Mouse (Mus musculus) limb, embryonic 13.5 days (tissue): ENCODE results near the gene Ikbke. TPM values are rescaled to one million over a fixed set of nuclear protein-coding genes. Genes with fewer than 3 reads are reported as not detected.
"Not testable (repeated sequence)": the region's sequence is repeated elsewhere in the genome, so short reads cannot be mapped to it uniquely, and the experiment has no call there.

Experiments used
- ATAC-seq: fragments of 200-750 bp; cut with Nextera tagmentation; 2 replicates; pipeline ENCODE4 v1.8.0; 2017; ENCODE audit warnings: low read depth, moderate number of reproducible peaks, moderate TSS enrichment; ENCODE audit not compliant: low FRiP score
- H3K27ac ChIP-seq: fragments of 300-500 bp; sonication (generic); 2 replicates; pipeline ENCODE4 v1.5.1; 2015; ENCODE audit warnings: inconsistent platforms, mild to moderate bottlenecking, moderate library complexity
- H3K27me3 ChIP-seq: fragments of 300-500 bp; sonication (generic); 2 replicates; pipeline ENCODE4 v1.6.1; 2015; ENCODE audit warnings: mild to moderate bottlenecking, inconsistent platforms
- H3K36me3 ChIP-seq: fragments of 300-500 bp; sonication (generic); 2 replicates; pipeline ENCODE4 v1.6.1; 2015; ENCODE audit warnings: inconsistent platforms, mild to moderate bottlenecking, moderate library complexity
- H3K4me1 ChIP-seq: fragments of 300-500 bp; sonication (generic); 2 replicates; pipeline ENCODE4 v1.6.1; 2015; ENCODE audit warnings: inconsistent platforms
- H3K4me2 ChIP-seq: fragments of 300-500 bp; sonication (generic); replicated peaks from 2 replicates; pipeline ENCODE4 v1.6.1; 2015; ENCODE audit warnings: inconsistent platforms, mild to moderate bottlenecking, moderate library complexity
- H3K4me3 ChIP-seq: fragments of 300-500 bp; sonication (generic); 2 replicates; pipeline ENCODE4 v1.5.1; 2015; ENCODE audit warnings: moderate library complexity, mild to moderate bottlenecking, inconsistent platforms
- H3K9ac ChIP-seq: fragments of 300-500 bp; sonication (generic); 2 replicates; pipeline ENCODE4 v1.6.1; 2015; ENCODE audit warnings: mild to moderate bottlenecking, inconsistent platforms
- H3K9me3 ChIP-seq: fragments of 300-500 bp; sonication (generic); 2 replicates; pipeline ENCODE4 v1.6.1; 2016; ENCODE audit warnings: inconsistent platforms
- WGBS: fragments of 180-500 bp; shearing (Covaris S2); methylation state at CpG from one replicate; pipeline ENCODE4 v1.1.7; 2015; 5-methylcytosine and 5-hydroxymethylcytosine counted together
- polyA plus RNA-seq: library from polyadenylated mRNA; unstranded; fragments of >200 nt; fragmentation: Nextera tagmentation; extraction: Ambion mirVana; gene quantifications from 2 replicates; pipeline ENCODE4 v1.2.1, GENCODE M21; 2015

Ikbke gene
- 3.5 and 3.7 TPM in 2 replicates for polyA plus RNA-seq

GRCm38 (mm10) chr1:131279456-131279776, at the start of gene Ikbke:
Gene Ikbke (minus strand): TSS chr1:131279606.
- 29% methylated on average over 4 of the region's 4 CpGs for WGBS
- Histone ChIP-seq H3K9ac (peak within 1 kb of the TSS; percentile 50), H3K9me3 (no peaks in the 10 kb centered on the region), H3K27ac (peak within 1 kb of the TSS; percentile 48; the same call in 1 of the 2 replicates), H3K4me1 (peaks cover 30% of the 10 kb centered on the region), H3K36me3 (no peaks in the 10 kb centered on the region), H3K4me2 (peak within 1 kb of the TSS; percentile 62), H3K4me3 (peak within 1 kb of the TSS; percentile 41), H3K27me3 (no peaks in the 10 kb centered on the region)
- no peak for ATAC-seq

GRCm38 (mm10) chr1:131329093-131329492, 49.7 kb upstream of the Ikbke start:
- WGBS: 100% methylated on average over 1 of the region's 1 CpGs
- not testable (repeated sequence) for H3K4me3 ChIP-seq, H3K4me1 ChIP-seq, ATAC-seq, H3K9ac ChIP-seq, H3K9me3 ChIP-seq, H3K27me3 ChIP-seq, H3K4me2 ChIP-seq, H3K27ac ChIP-seq
- peaks cover 43% of the 10 kb centered on the region for H3K36me3 ChIP-seq

GRCm38 (mm10) chr1:131327167-131327566, 47.8 kb upstream of the Ikbke start:
- H3K4me3 ChIP-seq: no peak overlapping the region
- peaks cover 39% of the 10 kb centered on the region for H3K36me3 ChIP-seq
- H3K4me2 ChIP-seq: no peak overlapping the region
- H3K9ac ChIP-seq: no peak overlapping the region
- no peak for ATAC-seq
- no peaks in the 10 kb centered on the region for H3K27me3 ChIP-seq
- 97% methylated on average over 1 of the region's 1 CpGs for WGBS
- no peak overlapping the region for H3K27ac ChIP-seq
- H3K4me1 ChIP-seq: no peaks in the 10 kb centered on the region
- no peaks in the 10 kb centered on the region for H3K9me3 ChIP-seq

- peaks cover 47% of the 10 kb centered on the region for H3K36me3 ChIP-seq
- ATAC-seq: no peak
- H3K27ac ChIP-seq: no peak overlapping the region
- H3K9ac ChIP-seq: no peak overlapping the region
- no peaks in the 10 kb centered on the region for H3K27me3 ChIP-seq
- no peaks in the 10 kb centered on the region for H3K4me1 ChIP-seq
- H3K9me3 ChIP-seq: no peaks in the 10 kb centered on the region
- no peak overlapping the region for H3K4me3 ChIP-seq
- WGBS: 87% methylated on average over 3 of the region's 3 CpGs
- no peak overlapping the region for H3K4me2 ChIP-seq
Measured at GRCm38 (mm10) chr1:131324816-131325463, 45.5 kb upstream of the Ikbke start.

- ATAC-seq: no peak
- no peak overlapping the region for H3K4me2 ChIP-seq
- peaks cover 59% of the 10 kb centered on the region for H3K36me3 ChIP-seq
- 90% methylated on average over 3 of the region's 3 CpGs for WGBS
- no peak overlapping the region for H3K27ac ChIP-seq
- no peaks in the 10 kb centered on the region for H3K4me1 ChIP-seq
- no peak overlapping the region for H3K4me3 ChIP-seq
- H3K9ac ChIP-seq: no peak overlapping the region
- no peaks in the 10 kb centered on the region for H3K27me3 ChIP-seq
- H3K9me3 ChIP-seq: no peaks in the 10 kb centered on the region
Measured at GRCm38 (mm10) chr1:131319598-131320330, 40.4 kb upstream of the Ikbke start.

GRCm38 (mm10) chr1:131318397-131318796, 39.0 kb upstream of the Ikbke start:
- H3K27ac ChIP-seq: no peak overlapping the region
- WGBS: 77% methylated on average over 2 of the region's 2 CpGs
- H3K36me3 ChIP-seq: peaks cover 65% of the 10 kb centered on the region

GRCm38 (mm10) chr1:131317625-131318024, 38.2 kb upstream of the Ikbke start:
- no peak for ATAC-seq
- Histone ChIP-seq H3K9me3 (no peaks in the 10 kb centered on the region), H3K36me3 (peaks cover 70% of the 10 kb centered on the region)

More at GRCm38 (mm10) chr1:131318397-131318796, 39.0 kb upstream of the Ikbke start:
- no peaks in the 10 kb centered on the region for H3K4me1 ChIP-seq
- H3K9ac ChIP-seq: no peak overlapping the region
- no peaks in the 10 kb centered on the region for H3K9me3 ChIP-seq
- no peak overlapping the region for H3K4me2 ChIP-seq
- H3K27me3 ChIP-seq: no peaks in the 10 kb centered on the region
- no peak overlapping the region for H3K4me3 ChIP-seq
- no peak for ATAC-seq

GRCm38 (mm10) chr1:131311284-131311683, 31.9 kb upstream of the Ikbke start:
- 87% methylated on average over 3 of the region's 3 CpGs for WGBS
- Histone ChIP-seq H3K36me3 (peaks cover 64% of the 10 kb centered on the region), H3K9me3 (no peaks in the 10 kb centered on the region), H3K4me3 (no peak overlapping the region), H3K4me1 (no peaks in the 10 kb centered on the region), H3K4me2 (no peak overlapping the region), H3K9ac (no peak overlapping the region), H3K27ac (no peak overlapping the region), H3K27me3 (no peaks in the 10 kb centered on the region)
- ATAC-seq: no peak

More at GRCm38 (mm10) chr1:131317625-131318024, 38.2 kb upstream of the Ikbke start:
- Histone ChIP-seq H3K9ac (no peak overlapping the region), H3K4me3 (no peak overlapping the region), H3K27ac (no peak overlapping the region), H3K4me1 (no peaks in the 10 kb centered on the region), H3K27me3 (no peaks in the 10 kb centered on the region), H3K4me2 (no peak overlapping the region)
- WGBS: 95% methylated on average over 5 of the region's 5 CpGs

GRCm38 (mm10) chr1:131310237-131310818, 30.9 kb upstream of the Ikbke start:
- Histone ChIP-seq H3K27ac (no peak overlapping the region), H3K4me3 (no peak overlapping the region), H3K4me1 (no peaks in the 10 kb centered on the region), H3K9me3 (no peaks in the 10 kb centered on the region), H3K27me3 (no peaks in the 10 kb centered on the region), H3K9ac (no peak overlapping the region), H3K36me3 (peaks cover 54% of the 10 kb centered on the region), H3K4me2 (no peak overlapping the region)
- WGBS: 85% methylated on average over 5 of the region's 5 CpGs
- no peak for ATAC-seq

- Histone ChIP-seq H3K4me3 (no peak overlapping the region), H3K27me3 (no peaks in the 10 kb centered on the region), H3K4me1 (no peaks in the 10 kb centered on the region), H3K9ac (no peak overlapping the region), H3K4me2 (no peak overlapping the region), H3K36me3 (peaks cover 52% of the 10 kb centered on the region), H3K9me3 (no peaks in the 10 kb centered on the region), H3K27ac (no peak overlapping the region)
- 100% methylated on average over 2 of the region's 2 CpGs for WGBS
- ATAC-seq: no peak
Measured at GRCm38 (mm10) chr1:131300750-131301149, 21.3 kb upstream of the Ikbke start.

GRCm38 (mm10) chr1:131299788-131300187, 20.4 kb upstream of the Ikbke start:
- no peak overlapping the region for H3K9ac ChIP-seq
- no peaks in the 10 kb centered on the region for H3K9me3 ChIP-seq
- ATAC-seq: peak; percentile 69
- 77% methylated on average over 6 of the region's 6 CpGs for WGBS
- H3K27me3 ChIP-seq: no peaks in the 10 kb centered on the region
- H3K4me2 ChIP-seq: no peak overlapping the region
- peaks cover 62% of the 10 kb centered on the region for H3K36me3 ChIP-seq
- H3K27ac ChIP-seq: 0 out of 2 replicates have a peak overlapping the region, but pooled peaks have one; percentile 22
- H3K4me3 ChIP-seq: no peak overlapping the region
- H3K4me1 ChIP-seq: 0 out of 2 replicates have a peak, but pooled peaks cover 5% of the 10 kb centered on the region

GRCm38 (mm10) chr1:131299240-131299639, 19.8 kb upstream of the Ikbke start:
- Histone ChIP-seq H3K4me3 (no peak overlapping the region), H3K27me3 (no peaks in the 10 kb centered on the region), H3K36me3 (peaks cover 67% of the 10 kb centered on the region), H3K4me2 (no peak overlapping the region), H3K9ac (no peak overlapping the region), H3K9me3 (no peaks in the 10 kb centered on the region), H3K27ac (no peak overlapping the region), H3K4me1 (0 out of 2 replicates have a peak, but pooled peaks cover 5% of the 10 kb centered on the region)
- WGBS: 63% methylated on average over 3 of the region's 3 CpGs
- no peak for ATAC-seq
